Mouse (Mus musculus) c-Kit-negative CD71-positive TER-119-positive erythroid progenitor cells, embryonic 14.5 days (primary cell): ENCODE results near the gene Aif1l.

Experiments used
- DNase-seq: peaks from one replicate; pipeline ENCODE4 v3.0.0-alpha.2; 2013; ENCODE audit warnings: low read depth, low spot score

Aif1l gene

GRCm38 (mm10) chr2:32008716-32009115 lies 58.8 kb downstream of the Aif1l start:
- no peak for DNase-seq

GRCm38 (mm10) chr2:32019704-32020103 lies 69.8 kb downstream of the Aif1l start:
- DNase-seq, result no peak

- DNase-seq, result no peak
These were observed 70.3 kb downstream of the Aif1l start for GRCm38 (mm10) chr2:32020229-32020628.
